Mouse (Mus musculus) left cerebral cortex, adult 18-20 months (tissue): ENCODE measurements at regions not wholly inside any gene's neighbourhood (a gene's known extent, or its start where the extent isn't known, plus 50 kb on each side); places are given as distances from the start of the nearest gene placed in this dataset.
A peak's percentile ranks its signal among the peaks of the same experiment; 100 is the strongest.
"Not testable (repeated sequence)": the region's sequence is repeated elsewhere in the genome, so short reads cannot be mapped to it uniquely, and the experiment has no call there.

ENCODE experiments used
- DNase-seq, 2 experiments: peaks; one replicate each; pipeline ENCODE4 v3.0.0; 2021 to 2022; ENCODE audit warnings: low spot score in 2 of 2, mixed read lengths in 1 of 2

DNA sequence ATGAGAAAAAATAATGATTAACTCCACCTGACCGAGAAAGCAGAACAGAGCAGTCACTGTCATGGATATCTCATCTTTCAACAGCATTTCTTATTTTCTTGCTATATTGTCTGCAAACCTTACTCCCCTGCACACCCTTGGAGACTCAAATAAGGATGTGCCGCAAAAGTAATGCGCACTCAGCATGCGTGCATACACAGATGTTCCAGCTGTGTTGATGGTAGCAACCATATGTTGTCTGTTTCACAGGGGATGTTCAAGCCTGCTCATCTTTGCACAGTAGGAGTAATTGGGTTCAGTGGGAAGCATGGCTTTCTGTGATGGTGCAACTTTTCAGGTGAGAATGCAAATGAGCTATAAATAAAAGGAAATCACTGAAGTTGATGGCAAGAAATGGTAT is 1182.9 kb upstream of the Manea start:
- DNase-seq: no peak

DNA sequence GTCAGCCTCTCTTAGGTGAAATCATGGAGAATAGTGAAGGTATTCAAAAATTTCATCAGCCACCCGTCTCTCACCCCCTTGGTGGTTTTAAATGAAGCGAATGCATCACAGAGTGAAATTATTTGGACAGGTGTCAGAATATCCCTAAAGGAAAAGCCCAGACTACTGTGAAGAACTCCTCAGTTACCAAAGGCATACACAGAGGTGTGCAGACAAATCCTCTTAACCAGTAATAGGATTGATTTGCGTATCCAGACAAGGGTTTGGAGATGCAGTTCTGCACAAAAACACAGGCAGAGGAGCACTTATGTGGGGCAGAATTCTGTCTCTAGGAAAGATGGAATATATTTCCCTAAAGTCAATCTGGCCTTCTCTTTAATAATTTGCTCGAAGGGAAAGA is 1173.6 kb upstream of the Manea start:
- DNase-seq: no peak

DNA sequence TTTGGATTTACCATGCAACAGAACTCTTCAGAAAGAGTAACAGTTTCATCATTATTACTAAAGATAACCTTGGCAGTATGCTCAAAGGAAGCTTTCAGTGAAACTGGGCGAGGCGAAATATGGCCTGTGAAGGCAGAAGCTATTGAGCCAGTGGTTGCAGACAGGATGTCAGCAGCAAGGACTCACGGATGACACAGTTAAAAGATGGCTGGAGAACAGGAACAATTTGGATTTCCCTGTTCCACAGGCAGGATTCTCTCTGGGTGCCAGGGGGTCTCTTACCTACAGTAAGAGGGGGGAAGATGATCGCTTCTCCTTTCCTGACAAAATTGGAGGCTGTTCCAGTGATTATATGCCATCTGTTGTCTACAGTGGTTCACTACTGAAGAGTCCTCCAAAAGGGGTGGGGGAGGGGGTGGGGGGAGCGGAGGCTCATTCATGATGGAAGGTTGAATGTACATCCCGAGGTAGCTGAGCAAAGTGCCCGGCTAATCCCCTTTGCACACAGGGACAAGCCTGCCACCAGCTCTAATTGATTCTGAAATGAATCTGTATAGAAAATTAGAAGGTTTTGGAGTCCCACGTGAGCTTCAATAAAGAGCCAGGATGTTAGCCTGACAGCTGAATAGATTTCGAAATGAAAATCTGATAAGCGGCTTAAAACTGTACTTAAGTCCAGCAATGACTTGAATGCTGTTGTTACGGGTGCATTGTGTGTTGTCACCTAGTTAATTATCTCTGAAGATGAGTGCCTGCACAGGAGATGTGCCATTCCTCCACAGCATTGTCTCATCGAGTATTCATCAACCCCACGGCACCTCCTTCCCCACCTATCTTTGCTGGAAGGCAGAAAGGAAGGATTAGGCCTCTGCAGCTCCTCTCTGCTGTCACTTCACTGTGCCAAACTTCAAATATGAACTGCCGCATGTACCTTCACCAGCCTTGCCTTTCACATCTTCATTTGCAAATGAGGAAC is 1158.4 kb upstream of the Manea start:
- no peak for DNase-seq

DNA sequence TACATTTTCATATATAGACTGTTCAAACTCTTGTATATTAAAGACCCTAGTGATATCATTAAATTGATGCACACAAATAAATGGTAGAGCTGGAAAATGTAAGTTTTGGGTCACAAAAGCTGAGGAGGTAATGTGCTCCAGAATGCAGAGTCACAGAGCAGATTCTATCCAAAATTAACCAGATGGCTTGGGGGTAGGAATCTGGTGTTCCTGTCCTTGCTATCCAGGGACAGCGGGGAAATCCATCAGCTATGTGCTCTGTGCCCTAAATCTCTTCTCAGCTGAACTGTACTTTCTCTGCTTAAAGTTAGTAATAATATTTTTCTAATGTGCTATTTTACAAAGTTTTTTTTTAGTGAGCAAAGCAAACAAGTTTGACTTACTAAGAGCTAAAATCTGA is 1151.2 kb upstream of the Manea start:
- no peak for DNase-seq

DNA sequence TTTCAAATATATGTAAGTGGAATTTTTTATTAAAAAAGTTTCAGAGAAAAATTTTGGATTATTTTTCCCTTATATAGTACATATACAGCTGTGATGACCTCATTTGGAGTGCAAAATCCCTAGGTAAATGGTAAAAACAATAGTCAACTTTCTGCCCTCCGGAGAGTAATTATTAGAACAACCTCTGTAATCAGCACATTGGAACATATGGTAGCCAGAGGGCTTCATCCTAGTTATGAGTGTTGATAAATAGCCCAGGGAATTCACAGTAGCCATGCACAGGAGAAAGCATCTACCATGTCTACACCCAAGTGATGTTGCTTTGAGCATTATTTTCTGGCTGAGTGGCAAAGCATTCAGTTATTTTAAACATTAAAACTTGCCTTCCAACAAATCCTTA is 1150.6 kb upstream of the Manea start:
- DNase-seq: no peak

DNA sequence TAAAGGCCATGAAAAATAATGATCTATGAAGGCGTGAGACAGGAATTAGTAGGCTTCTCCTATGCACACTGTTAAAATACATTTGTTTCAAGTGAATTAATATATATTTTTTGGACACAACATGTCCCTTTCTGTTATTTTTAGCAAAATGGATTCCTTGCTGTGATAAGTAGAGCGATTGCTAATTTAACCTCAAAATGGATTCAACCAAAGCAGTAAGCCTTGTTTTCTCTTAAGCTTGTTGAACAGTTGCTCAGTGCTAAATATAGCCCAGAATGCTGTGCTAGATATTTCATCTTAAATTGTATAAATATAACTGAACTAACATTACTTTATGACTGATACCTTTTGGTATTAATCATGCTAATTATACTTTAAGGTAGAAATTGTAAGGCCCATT is 1144.6 kb upstream of the Manea start:
- DNase-seq: no peak

DNA sequence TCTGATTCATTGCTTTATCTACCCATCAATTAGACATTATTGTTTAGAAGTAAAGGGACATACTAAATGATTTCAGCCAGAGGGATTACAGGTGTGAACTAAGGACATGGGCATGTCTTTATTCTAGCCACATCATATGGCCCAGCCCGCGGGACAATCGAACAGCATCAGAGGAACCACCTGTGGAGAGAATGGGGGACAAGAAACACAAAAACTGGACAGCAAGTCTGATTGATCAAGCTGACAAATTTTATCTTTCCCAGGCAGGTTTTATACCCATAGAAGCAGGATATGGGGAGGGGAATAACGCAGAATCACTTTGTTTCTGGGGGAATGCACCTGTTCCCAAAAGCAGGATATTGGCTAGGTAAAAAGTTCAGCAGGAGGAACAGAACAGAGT is 1103.2 kb upstream of the Manea start:
- no peak for DNase-seq

DNA sequence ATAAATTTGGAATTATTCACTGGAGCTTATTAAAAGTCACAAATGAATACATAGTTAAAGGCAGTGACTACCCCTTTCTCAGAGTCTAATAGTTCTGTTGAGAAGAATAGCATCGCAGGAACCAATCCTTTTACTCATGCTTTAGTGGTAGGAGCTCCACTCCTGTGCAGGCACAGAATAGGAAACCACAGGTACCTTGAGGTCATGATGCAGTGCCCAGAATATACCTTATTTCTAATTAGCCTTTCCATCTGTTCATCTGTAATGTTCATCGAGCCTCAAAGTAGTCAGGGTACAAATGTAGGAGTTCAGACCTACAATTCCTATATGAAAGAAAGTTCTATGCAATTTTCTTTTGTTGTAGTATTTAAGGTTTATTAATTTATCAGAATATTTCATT is 1099.6 kb upstream of the Manea start:
- DNase-seq: no peak

DNA sequence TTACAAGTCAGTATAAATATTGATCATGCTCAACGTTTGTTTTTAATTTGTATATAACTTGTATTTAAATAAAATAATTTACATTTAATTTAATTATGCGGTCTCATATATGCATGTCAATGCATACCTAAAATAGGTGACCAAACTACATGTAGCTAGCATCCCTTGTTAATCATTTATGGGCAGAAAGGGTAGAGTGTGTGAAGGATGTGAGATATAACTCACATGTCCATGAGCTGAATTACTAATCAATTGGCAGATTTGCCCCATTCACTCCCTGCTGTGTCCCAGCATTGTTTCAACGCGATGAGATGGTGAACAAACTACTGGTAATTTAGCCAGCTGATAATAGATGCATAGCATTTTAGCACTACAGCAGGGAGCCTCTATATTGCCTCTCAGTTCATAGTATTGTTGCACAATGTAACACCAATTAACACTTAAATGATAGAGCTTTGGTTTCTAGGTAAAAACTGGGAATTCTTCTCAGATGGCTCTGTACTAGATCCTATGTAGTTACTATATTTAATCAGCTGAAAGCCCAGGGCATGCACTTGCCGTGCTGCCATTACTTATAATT is 1082.6 kb upstream of the Manea start:
- DNase-seq: no peak

DNA sequence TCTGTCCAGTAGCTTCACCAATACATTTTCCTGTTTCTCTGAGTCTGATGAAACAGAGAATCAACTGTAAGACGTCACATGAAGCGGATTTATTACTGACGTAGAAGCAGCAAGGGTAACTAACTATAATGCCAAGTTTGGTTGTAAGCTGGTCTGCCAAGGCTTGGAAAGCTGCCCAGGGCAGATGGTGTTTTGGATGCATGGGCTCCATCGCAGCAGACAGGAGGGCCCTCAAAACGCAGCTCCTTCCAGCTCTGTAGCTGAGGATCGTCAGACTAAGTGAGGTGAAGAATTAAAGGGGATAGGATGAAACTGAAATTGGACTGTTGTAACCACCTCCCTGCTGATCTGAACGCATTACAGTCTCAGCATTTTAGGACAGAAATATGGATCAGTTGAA is 1079.2 kb upstream of the Manea start:
- peak; percentile 7 to 41 for DNase-seq

DNA sequence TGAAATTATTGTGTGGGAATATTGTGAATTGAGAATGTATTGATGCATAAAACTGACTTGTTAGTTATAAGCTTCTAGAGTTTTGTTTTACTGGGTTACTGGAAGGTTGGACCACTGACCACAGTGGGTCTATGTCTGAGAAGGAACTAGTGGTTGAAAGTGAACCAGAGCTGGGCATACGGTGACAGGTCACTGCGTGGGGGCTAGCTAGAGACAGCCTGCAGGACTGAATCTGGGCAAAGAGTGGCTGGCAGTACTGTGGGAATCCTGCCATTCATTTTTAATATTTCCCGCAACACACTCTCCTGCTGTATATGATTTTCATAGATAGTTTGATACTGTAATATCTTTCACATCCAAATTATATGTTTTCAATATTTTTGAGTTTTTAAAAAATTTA is 1077.2 kb upstream of the Manea start:
- no peak for DNase-seq

DNA sequence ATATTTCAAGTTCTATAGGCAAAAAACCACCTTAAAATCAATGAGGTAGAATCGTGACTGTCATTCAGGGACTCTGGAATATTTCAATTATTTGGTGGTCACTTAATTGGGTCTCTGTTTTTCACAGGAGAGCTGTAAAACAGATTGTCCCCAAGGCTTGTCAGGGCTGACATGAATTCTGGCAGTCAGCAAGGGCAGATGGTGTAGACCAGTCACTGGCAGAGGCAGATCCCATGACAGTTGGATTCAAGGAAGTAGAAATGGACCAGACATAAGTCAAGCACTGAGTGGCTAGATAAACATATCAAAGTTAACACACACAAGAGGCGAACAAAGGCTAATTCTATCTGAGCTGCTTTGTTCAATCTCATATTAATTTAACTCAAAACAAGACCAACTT is 1071.8 kb upstream of the Manea start:
- no peak for DNase-seq

DNA sequence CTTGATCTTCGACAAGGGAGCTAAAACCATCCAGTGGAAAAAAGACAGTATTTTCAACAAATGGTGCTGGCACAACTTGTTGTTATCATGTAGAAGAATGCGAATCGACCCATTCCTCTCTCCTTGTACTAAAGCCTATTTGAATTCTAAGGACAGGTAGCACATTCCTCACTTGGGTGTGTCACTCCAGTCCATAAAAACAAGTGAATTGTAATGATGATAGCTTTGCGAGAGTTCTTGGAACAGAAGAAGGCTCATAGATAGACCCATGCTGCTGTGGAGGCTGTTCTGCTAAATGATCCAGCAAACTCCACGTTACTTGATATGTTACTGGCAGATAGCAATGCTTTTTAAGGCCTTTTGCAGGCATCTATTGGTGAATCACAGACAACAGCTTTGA is 1038.2 kb upstream of the Manea start:
- DNase-seq: not testable (repeated sequence)

DNA sequence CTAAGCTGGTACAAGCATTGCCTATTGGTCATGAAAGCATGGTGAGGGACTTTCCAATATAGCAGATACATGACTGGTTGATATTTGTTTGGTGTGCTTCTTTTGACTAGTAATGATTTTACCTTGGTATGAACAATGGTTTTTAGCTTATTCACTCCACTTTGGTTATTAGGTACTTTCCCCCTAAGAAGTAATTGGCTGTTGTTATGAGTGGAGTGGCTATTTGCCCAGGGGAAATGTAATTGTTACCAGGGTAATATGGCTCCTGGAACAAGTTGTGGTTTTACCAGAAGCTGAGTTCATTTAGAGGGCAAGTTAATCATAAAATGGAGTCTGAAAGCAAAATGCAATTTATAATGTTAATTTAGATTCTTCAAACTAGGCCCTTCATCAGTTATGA is 1000.2 kb upstream of the Manea start:
- no peak for DNase-seq

DNA sequence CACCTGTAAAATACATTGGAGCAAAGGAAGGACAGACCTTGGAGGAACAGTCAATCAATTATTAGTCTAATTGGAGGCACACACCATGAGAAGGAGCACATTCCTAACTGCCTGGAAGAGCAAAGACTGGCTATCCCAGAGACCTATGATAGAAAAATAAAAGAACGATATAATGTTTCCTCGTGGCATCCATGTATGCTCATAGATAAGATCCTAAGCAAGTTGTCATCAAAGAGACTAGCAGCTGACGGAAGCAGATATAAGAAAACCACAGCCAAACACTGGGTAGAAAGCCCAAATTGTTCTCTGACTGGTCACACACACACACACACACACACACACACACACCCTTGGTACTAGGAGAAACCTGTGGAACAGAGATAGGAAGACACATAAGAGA is 986.6 kb upstream of the Manea start:
- no peak for DNase-seq
